ENCODE assay signal across 15 mouse cellular contexts in the genomic region with DNA sequence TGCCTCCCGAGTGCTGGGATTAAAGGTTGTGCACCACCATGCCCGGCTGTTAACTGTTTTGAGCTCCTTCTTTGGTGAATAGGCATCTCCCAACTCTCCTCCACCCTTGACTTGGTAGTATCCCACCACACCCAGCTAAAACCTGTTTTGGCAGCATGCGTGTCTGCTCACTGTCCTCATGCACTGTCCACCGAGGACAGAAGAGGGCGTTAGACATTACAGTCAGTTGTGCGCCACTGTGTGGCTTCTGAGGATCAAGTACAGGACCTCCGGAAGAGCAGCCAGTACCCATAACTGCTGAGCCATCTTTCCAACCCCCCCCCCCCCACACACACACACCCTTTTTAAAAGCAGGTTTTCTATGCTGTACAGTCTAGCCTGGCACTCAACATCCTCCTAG. TPM values are rescaled to one million over a fixed set of nuclear protein-coding genes. Genes with fewer than 3 reads are reported as not detected.
DNase-seq lines count a peak whose midpoint lies in the region; ATAC-seq and TF ChIP-seq lines count a peak whose summit lies in the region.
"Had no signal": no experiment of that assay in that cellular context is flagged by ENCODE, and none has a peak within 500 bp of the region (broad histone marks: within the 10 kb centered on the region; RNA-seq: fewer than 3 reads in every experiment).

No protein-coding gene starts in this region.

- no peak overlapping the region for H3K4me2 ChIP-seq in heart, postnatal 0 days (ENCODE audit: low read depth, low read length)
- H3K4me2 ChIP-seq: limb, embryonic 12.5 days had no signal

- H3K36me3 ChIP-seq in heart, postnatal 0 days (replicated peaks; ENCODE audit: control insufficient read depth, insufficient read depth, low read length), result 0 out of 2 replicates have a peak, but pooled peaks cover 1% of the 10 kb centered on the region
- H3K36me3 ChIP-seq: limb, embryonic 12.5 days; midbrain, embryonic 10.5 days had no signal

- H3K9me3 ChIP-seq in heart, postnatal 0 days (replicated peaks; ENCODE audit: control insufficient read depth, low read length), result no peaks in the 10 kb centered on the region
- H3K9me3 ChIP-seq: limb, embryonic 12.5 days; midbrain, embryonic 10.5 days had no signal

- peaks cover 22% of the 10 kb centered on the region for H3K27me3 ChIP-seq in heart, postnatal 0 days (ENCODE audit: control insufficient read depth, insufficient read depth, low read length)

- peaks cover 14% of the 10 kb centered on the region; the same call in 1 of the 2 replicates for H3K4me1 ChIP-seq in heart, postnatal 0 days (ENCODE audit: control insufficient read depth, insufficient read depth)

- no peak for DNase-seq in heart, postnatal 0 days (ENCODE audit: low spot score)
- DNase-seq in heart, postnatal 4 days, result no peak
- DNase-seq in layer of hippocampus, adult 2 months (ENCODE audit: low spot score in 2 of 2), result no peak
- DNase-seq in layer of hippocampus, adult 11-12 months (ENCODE audit: low spot score), result no peak
- DNase-seq in thymus, postnatal 4 days, result peak; percentile 33
- DNase-seq in thymus, postnatal 14 days, result no peak
- no peak for DNase-seq in urinary bladder, adult 2 months (ENCODE audit: low spot score)
- DNase-seq: adrenal gland, postnatal 36 days; right cerebral cortex, postnatal 4 days had no signal

- no peak overlapping the region for H3K27ac ChIP-seq in heart, postnatal 0 days (ENCODE audit: low read depth)
- no peak overlapping the region; the same call in 1 of the 2 replicates for H3K27ac ChIP-seq in layer of hippocampus, adult 2 months
- H3K27ac ChIP-seq: limb, embryonic 12.5 days; midbrain, embryonic 10.5 days had no signal

- H3K4me3 ChIP-seq in heart, postnatal 0 days (ENCODE audit: low read depth, low read length), result no peak overlapping the region
- H3K4me3 ChIP-seq in layer of hippocampus, adult 2 months, result no peak overlapping the region
- H3K4me3 ChIP-seq: erythroblast, embryonic 14.5 days; limb, embryonic 12.5 days; midbrain, embryonic 10.5 days had no signal

- TF ChIP-seq CTCF in heart, postnatal 0 days (IDR thresholded peaks at IDR 0.05; ENCODE audit: low read depth), result 0 out of 2 replicates have a peak, but pooled peaks have one; percentile 9
- TF ChIP-seq CTCF in layer of hippocampus, adult 2 months (conservative IDR thresholded peaks at IDR 0.05), result peak; percentile 32

- no peak for TF ChIP-seq EP300 in heart, postnatal 0 days (IDR thresholded peaks at IDR 0.05; ENCODE audit: low read depth)

- no peak overlapping the region for H3K9ac ChIP-seq in heart, postnatal 0 days (replicated peaks; ENCODE audit: low read depth, low read length)
- H3K9ac ChIP-seq: limb, embryonic 12.5 days had no signal

- 66% methylated on average over 7 of the region's 7 CpGs for WGBS in heart, postnatal 0 days

- 0 out of 2 replicates have a peak, but pooled peaks have one; percentile 12 for ATAC-seq in heart, postnatal 0 days (ENCODE audit: insufficient read depth, low read depth)

RNA-seq across cellular contexts. Expression of gene Fam229a, which starts 3.7 kb away (rescaled TPM):
- not detected in 2 replicates for total RNA-seq in heart, postnatal 0 days (2014; rRNA removed; ENCODE audit: low replicate concordance)
- polyA plus RNA-seq in heart, postnatal 0 days (2015; fragmentation: Nextera tagmentation; extraction: Ambion mirVana), result 0.22 and 0.52 TPM in 2 replicates
- not detected for total RNA-seq in heart, postnatal 4 days (2021)
- not detected for total RNA-seq in layer of hippocampus, adult 2 months (2021)
- polyA plus RNA-seq in urinary bladder, adult 2 months (2012; rRNA removed), result 0.73 and 0.94 TPM in 2 replicates
- total RNA-seq: adrenal gland, postnatal 36 days; gastrocnemius, postnatal 4 days had no signal
- polyA plus RNA-seq: hindbrain, embryonic 11.5 days; limb, embryonic 12.5 days; lung, embryonic 16.5 days; midbrain, embryonic 10.5 days had no signal

RNA-seq across cellular contexts. Expression of gene Tssk3, which starts 3.9 kb away (rescaled TPM):
- total RNA-seq in heart, postnatal 0 days (2014; rRNA removed; ENCODE audit: low replicate concordance), result not detected in 2 replicates
- not detected in 2 replicates for polyA plus RNA-seq in heart, postnatal 0 days (2015; fragmentation: Nextera tagmentation; extraction: Ambion mirVana)
- not detected for total RNA-seq in heart, postnatal 4 days (2021)
- total RNA-seq in layer of hippocampus, adult 2 months (2021), result under 1 TPM in 1 of 2 experiments, not detected in 1; 0.38 TPM
- 0.15 TPM in 1 of 2 replicates, not detected in the other for polyA plus RNA-seq in urinary bladder, adult 2 months (2012; rRNA removed)
- total RNA-seq: adrenal gland, postnatal 36 days; gastrocnemius, postnatal 4 days had no signal
- polyA plus RNA-seq: erythroblast, embryonic 14.5 days; hindbrain, embryonic 11.5 days; limb, embryonic 12.5 days; lung, embryonic 16.5 days; midbrain, embryonic 10.5 days had no signal

RNA-seq across cellular contexts. Expression of gene Marcksl1, which starts 18.7 kb away (rescaled TPM):
- 183 and 192 TPM in 2 replicates for total RNA-seq in heart, postnatal 0 days (2014; rRNA removed; ENCODE audit: low replicate concordance)
- 135 and 138 TPM in 2 replicates for polyA plus RNA-seq in heart, postnatal 0 days (2015; fragmentation: Nextera tagmentation; extraction: Ambion mirVana)
- 10 to 100 TPM; 96.6 to 97.7 TPM for total RNA-seq in heart, postnatal 4 days (2021)
- total RNA-seq in layer of hippocampus, adult 2 months (2021), result 100 to 1,000 TPM in 1 of 2 experiments, 10 to 100 TPM in 1; 94.6 to 103 TPM
- 151 and 161 TPM in 2 replicates for polyA plus RNA-seq in urinary bladder, adult 2 months (2012; rRNA removed)

RNA-seq across cellular contexts. Expression of gene Bsdc1, which starts 33.3 kb away (rescaled TPM):
- 46.3 and 58.4 TPM in 2 replicates for total RNA-seq in heart, postnatal 0 days (2014; rRNA removed; ENCODE audit: low replicate concordance)
- 18.7 and 20.1 TPM in 2 replicates for polyA plus RNA-seq in heart, postnatal 0 days (2015; fragmentation: Nextera tagmentation; extraction: Ambion mirVana)
- 10 to 100 TPM; 34.0 to 36.6 TPM for total RNA-seq in heart, postnatal 4 days (2021)
- total RNA-seq in layer of hippocampus, adult 2 months (2021), result 10 to 100 TPM; 56.2 to 62.7 TPM
- polyA plus RNA-seq in urinary bladder, adult 2 months (2012; rRNA removed), result 15.0 and 27.5 TPM in 2 replicates

RNA-seq across cellular contexts. Expression of gene Hdac1, which starts 47.8 kb away (rescaled TPM):
- total RNA-seq in heart, postnatal 0 days (2014; rRNA removed; ENCODE audit: low replicate concordance), result 25.8 and 34.5 TPM in 2 replicates
- 73.6 and 77.9 TPM in 2 replicates for polyA plus RNA-seq in heart, postnatal 0 days (2015; fragmentation: Nextera tagmentation; extraction: Ambion mirVana)
- total RNA-seq in heart, postnatal 4 days (2021), result 10 to 100 TPM; 45.0 to 46.4 TPM
- 10 to 100 TPM; 48.9 to 49.8 TPM for total RNA-seq in layer of hippocampus, adult 2 months (2021)
- polyA plus RNA-seq in urinary bladder, adult 2 months (2012; rRNA removed), result 101 and 112 TPM in 2 replicates
